Mouse (Mus musculus): ENCODE results near the gene Fam177a.
"Not testable (repeated sequence)": the region's sequence is repeated elsewhere in the genome, so short reads cannot be mapped to it uniquely, and the experiment has no call there.

Fam177a gene

DNA sequence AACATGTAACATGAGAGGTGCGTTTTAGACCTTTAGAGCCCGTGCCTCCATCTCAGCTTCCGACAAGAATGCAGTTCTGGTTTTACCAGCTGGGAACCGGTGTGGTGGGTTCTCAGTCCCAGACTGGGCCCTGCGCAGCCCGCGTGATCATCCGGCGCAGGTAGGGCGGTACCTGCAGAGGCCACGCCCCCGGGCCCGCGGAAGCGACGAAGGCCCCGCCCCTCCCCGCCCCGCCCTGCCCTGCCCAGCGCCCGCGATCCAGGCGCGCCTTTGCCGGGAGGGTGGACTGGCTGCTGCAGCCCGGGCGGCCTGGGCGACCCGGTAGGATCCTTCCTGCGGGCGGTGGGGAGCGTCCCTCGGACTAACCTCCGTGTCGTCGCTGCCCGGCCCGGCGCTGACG, at the start of gene Fam177a:
Fam177a (plus strand) TSS at position 228 of the 400 bp plus-strand sequence.
- DNase-seq (ENCODE audit: low spot score in 2 of 2): not testable (repeated sequence)

DNA sequence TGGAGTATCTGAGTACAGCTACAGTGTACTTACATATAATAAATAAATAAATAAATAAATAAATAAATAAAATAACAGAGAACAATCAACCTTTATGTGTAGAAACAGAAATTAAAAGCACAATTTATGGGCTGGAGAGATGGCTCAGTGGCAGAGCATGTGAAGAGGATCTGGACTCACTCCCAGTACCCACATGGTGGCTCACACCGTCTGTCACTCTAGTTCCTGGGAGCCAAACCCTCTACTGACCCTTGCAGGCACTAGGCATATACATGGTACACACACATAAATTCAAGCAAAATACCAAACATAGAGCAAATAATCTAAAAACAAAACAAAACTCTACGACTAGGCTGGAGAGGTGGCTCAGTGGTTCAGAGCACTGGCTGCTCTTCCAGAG, 49.0 kb upstream of the Fam177a start:
- DNase-seq (ENCODE audit: low spot score in 2 of 2): no peak

DNA sequence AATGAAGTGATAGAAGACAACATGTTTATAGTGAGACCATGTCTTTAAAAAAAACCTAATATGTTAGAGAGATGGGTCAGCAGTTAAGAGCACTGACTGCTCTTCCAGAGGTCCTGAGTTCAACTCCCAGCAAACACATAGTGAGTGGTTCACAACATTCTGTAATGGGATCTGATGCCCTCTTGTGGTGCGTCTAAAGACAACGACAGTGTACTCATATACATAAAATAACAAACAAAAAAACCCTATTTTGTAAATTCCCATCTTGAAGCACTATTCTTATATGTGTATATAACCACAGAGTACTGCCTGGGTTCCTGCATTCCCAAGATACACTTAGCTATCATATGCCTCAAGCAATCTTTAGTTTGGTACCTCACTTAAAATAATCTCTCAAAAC, 45.6 kb upstream of the Fam177a start:
- peak in 1 of 2 experiments; percentile 24 for DNase-seq (ENCODE audit: low spot score in 2 of 2)

DNA sequence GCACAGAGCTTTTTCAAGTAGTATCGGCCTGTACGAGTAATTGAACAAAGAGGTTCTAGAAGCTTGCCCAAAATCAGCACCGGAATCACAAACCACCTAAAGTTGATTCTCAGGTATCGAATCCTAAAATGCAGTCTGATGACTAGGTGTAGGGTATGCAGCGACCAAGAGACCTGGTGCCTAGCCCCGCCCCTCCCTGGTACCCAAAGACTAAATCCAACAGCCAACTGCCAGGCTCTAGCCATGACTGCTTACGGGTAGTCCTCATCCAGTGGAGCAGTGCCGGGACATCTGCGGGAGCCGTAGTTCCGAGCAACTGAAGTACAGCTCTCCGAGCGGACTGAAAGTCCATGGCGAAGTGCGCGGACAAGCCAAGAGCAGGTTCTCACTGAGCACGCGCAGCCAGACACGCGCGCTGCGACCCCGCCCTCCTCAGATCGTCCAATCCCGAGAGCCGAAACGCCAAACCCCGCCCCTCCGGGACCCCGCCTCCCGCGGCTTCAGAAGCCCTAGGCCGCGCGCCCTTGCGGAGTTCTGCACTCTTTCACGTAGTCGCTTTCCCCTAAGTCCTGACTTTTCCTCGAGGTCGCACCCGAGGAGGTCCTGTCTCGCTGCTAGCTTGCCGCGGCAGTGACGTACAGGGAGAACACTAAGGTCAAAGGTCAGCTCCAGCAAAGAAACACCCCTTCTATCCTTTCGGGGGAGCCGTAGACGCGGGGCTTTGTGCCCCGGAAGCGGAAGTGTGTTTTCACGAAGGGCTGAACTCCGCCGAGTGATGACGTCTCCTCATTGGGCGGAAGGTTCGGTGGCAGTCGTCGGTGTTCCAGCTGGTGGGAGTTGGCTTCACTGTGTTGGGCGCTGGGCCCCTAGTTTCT, 44.3 kb upstream of the Fam177a start, which contains the start of the genes 2700097O09Rik and Srp54a:
2700097O09Rik (minus strand) TSS at position 385 of the 875 bp plus-strand sequence.
Srp54a (plus strand) TSS at position 537 of the 875 bp plus-strand sequence.
- peak; percentile 93 to 94 for DNase-seq (ENCODE audit: low spot score in 2 of 2)

DNA sequence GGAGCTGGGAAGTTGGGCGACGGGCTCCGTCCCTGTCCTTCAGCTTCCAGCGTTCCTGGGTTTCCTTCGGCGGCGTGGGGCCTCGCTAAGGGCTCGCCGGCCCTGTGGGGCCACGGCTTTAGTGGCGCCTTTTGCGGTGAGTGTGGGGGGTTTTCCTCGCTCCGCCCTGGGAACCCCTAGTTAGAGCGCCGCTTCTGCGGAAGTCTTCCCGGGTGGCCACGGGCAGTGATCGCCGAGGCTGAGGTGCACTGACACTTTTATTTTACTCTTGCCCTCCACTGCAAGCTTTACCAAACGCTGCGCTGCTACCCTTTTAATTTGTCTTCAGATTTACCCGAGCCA, 43.7 kb upstream of the Fam177a start:
- not testable (repeated sequence) for DNase-seq (ENCODE audit: low spot score in 2 of 2)

DNA sequence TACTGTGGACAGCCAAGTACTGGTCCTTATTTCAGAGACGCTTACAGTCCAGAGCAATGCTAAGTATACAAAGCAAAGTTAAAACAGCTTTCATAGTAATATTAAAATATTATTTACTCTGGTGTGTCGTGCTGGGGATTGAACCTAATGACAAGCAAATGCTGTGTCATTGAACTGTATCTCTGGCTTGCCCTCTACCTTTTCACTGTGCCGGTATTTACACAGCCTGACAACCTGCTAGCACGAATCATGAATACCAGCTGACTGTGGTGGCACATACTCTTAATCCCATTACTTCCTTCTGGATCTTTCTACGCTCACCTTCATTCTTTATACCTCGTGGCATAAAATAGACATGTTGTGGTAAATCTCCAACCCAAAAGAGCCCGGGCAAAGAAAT, 32.1 kb upstream of the Fam177a start:
- not testable (repeated sequence) for DNase-seq (ENCODE audit: low spot score in 2 of 2)

DNA sequence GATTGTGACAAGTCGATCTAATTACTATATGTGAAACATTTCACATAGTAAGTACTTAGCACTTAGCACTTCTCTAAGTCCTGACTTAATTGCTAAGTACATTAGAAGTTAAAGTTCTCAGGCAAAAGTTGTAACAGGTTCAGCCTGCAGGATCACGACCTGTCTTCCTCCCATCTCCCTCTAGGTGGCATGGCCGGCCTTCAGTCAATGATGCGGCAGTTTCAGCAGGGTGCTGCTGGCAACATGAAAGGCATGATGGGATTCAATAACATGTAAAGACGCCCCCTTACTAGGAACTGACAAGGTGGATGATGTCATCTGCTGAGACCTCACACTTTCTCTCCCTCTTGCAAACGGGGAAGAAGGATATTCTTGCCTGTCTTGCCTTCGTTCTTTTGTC, 11.7 kb upstream of the Fam177a start:
- not testable (repeated sequence) for DNase-seq (ENCODE audit: low spot score in 2 of 2)

DNA sequence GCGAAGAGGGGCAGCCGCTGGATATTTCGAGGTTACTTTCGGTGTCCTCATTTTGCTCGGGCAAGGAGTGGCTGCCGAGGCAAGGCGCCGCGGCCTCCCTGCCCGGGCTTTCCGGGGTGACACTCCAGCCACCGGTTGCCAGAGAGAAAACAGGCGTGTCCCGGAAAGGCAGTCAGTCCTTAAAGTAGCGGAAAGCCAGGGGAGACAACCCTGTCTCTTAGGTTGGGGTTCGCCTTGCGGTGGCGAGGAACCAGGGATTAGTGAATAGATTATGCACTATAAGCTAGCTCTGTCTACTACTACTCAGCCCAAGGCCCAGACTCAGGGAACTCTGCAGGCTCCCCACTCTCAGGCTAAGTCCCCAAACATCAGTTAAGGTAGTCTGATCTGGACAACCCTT, 462 bp downstream of the Fam177a start:
- DNase-seq (ENCODE audit: low spot score in 2 of 2): not testable (repeated sequence)

DNA sequence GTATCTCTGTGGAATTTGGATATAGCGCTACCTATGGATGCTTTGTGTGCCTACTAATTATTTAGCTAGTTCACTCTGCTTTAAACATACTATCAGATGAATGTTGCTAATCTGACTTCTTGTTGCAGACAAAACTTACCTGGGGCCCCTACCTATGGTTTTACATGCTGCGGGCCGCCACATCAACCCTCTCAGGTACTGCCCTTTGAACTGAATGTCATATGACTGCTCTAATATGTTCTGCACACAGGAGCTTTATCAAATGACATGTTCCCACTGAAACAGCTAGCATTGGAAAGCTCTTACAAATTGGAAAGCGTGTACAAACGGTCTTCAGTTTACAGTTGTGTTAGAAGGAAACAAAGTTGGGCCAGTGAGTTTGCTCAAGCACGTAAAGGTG, 11.3 kb downstream of the Fam177a start:
- not testable (repeated sequence) for DNase-seq (ENCODE audit: low spot score in 2 of 2)

DNA sequence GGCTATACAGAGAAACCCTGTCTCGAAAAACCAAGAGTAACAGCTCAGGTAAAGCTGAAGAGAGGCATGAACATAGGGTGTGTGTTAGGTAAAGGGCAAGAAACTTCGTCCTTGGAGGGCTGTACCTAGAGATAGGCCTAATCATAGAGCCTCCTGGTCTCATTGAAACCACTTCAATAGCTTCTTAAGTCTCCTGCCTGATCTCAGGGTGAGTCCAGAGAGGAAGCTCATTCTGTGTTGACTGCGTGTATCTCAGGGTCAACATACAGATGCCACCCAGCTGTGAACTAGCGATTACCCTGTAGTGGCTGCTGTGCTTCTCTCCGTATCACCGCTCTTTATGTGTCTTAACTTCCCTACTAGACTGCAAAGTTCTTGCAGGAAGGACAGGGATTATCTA, 13.6 kb downstream of the Fam177a start:
- not testable (repeated sequence) for DNase-seq (ENCODE audit: low spot score in 2 of 2)

DNA sequence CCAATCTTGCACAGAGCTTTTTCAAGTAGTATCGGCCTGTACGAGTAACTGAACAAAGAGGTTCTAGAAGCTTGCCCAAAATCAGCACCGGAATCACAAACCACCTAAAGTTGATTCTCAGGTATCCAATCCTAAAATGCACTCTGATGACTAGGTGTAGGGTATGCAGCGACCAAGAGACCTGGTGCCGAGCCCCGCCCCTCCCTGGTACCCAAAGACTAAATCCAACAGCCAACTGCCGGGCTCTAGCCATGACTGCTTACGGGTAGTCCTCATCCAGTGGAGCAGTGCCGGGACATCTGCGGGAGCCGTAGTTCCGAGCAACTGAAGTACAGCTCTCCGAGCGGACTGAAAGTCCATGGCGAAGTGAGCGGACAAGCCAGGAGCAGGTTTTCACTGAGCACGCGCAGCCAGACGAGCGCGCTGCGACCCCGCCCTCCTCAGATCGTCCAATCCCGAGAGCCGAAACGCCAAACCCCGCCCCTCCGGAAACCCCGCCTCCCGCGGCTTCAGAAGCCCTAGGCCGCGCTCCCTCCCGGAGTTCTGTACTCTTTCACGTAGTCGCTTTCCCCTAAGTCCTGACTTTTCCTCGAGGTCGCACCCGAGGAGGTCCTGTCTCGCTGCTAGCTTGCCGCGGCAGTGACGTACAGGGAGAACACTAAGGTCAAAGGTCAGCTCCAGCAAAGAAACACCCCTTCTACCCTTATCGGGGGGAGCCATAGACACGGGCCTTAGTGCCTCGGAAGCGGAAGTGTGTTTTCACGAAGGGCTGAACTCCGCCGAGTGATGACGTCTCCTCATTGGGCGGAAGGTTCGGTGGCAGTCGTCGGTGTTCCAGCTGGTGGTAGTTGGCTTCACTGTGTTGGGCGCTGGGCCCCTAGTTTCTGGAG, 30.5 kb downstream of the Fam177a start, which contains the start of gene Srp54b:
Srp54b (plus strand) TSS at position 546 of the 890 bp plus-strand sequence.
- DNase-seq (ENCODE audit: low spot score in 2 of 2): not testable (repeated sequence)

DNA sequence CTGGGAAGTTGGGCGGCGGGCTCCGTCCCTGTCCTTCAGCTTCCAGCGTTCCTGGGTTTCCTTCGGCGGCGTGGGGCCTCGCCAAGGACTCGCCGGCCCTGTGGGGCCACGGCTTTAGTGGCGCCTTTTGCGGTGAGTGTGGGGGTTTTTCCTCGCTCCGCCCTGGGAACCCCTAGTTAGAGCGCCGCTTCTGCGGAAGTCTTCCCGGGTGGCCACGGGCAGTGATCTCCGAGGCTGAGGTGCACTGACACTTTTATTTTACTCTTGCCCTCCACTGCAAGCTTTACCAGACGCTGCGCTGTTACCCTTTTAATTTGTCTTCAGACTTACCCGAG, 31.1 kb downstream of the Fam177a start:
- DNase-seq (ENCODE audit: low spot score in 2 of 2): not testable (repeated sequence)

DNA sequence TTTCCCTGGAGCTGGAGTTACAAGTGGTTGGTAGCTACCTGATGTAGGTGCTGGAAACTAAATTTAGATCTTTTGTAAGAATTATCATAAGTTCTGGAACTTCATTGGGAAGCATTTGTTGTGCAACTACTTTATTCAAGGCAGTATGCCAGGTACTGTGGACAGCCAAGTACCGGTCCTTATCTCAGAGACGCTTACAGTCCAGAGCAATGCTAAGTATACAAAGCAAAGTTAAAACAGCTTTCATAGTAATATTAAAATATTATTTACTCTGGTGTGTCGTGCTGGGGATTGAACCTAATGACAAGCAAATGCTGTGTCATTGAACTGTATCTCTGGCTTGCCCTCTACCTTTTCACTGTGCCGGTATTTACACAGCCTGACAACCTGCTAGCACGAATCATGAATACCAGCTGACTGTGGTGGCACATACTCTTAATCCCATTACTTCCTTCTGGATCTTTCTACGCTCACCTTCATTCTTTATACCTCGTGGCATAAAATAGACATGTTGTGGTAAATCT, 42.8 kb downstream of the Fam177a start:
- DNase-seq (ENCODE audit: low spot score in 2 of 2): not testable (repeated sequence)

DNA sequence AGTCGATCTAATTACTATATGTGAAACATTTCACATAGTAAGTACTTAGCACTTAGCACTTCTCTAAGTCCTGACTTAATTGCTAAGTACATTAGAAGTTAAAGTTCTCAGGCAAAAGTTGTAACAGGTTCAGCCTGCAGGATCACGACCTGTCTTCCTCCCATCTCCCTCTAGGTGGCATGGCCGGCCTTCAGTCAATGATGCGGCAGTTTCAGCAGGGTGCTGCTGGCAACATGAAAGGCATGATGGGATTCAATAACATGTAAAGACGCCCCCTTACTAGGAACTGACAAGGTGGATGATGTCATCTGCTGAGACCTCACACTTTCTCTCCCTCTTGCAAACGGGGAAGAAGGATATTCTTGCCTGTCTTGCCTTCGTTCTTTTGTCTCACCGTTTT, 63.4 kb downstream of the Fam177a start:
- DNase-seq (ENCODE audit: low spot score in 2 of 2): not testable (repeated sequence)

DNA sequence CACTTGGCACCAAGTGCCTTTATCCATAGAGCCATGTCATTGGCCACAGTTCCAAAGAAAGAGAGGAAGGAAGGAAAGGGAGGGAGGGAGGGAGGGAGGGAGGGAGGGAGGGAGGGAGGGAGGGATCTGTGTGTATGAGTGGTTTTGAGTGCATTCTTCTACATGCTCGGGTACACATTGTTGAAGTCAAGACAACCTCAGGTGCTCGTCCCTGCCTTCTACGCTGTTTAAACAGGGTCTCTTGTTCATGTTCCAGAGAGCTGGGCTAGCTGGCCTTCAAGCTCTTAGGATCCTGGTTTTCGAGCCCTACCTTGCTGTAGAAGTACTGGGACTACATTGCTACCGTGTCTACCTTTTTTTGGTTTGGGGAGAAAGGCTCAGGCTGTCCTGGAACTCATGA, 64.9 kb downstream of the Fam177a start:
- DNase-seq (ENCODE audit: low spot score in 2 of 2): not testable (repeated sequence)
